Mouse (Mus musculus) liver, adult 2 months (tissue): Measurements from ENCODE around the gene Olfr808.

Experiments
- CTCF ChIP-seq: fragments of 200-500 bp; IDR thresholded peaks from 2 replicates; pipeline ENCODE4 v1.5.1; 2011; ENCODE audit warnings: low read depth, low read length, control low read depth
- POLR2A ChIP-seq: fragments of 200-500 bp; IDR thresholded peaks from 2 replicates; pipeline ENCODE4 v1.6.1; 2011; ENCODE audit warnings: low read length, control low read depth; ENCODE audit not compliant: insufficient read depth; ENCODE audit errors: extremely low read depth

GRCm38 (mm10) chr10:129729275-129729674, 36.0 kb upstream of the Olfr808 start, which contains the start of gene Olfr805:
- TF ChIP-seq CTCF (no peak), POLR2A (no peak)
